Mouse (Mus musculus): ENCODE results near the gene Rbms3. TPM values are rescaled to one million over a fixed set of nuclear protein-coding genes. Genes with fewer than 3 reads are reported as not detected.

Gene Rbms3
- 10.2 and 14.5 TPM in 2 replicates for polyA plus RNA-seq (2015; fragmentation: Nextera tagmentation; extraction: Ambion mirVana)

GRCm38 (mm10) chr9:117629771-117630170 is at the start of gene Rbms3:
Gene Rbms3 (minus strand): TSS chr9:117629913.

Measured in spleen, postnatal 0 days (tissue).